Mouse (Mus musculus) hindbrain, postnatal 0 days (tissue): ENCODE measurements around the gene Foxo3. TPM values are rescaled to one million over a fixed set of nuclear protein-coding genes. Genes with fewer than 3 reads are reported as not detected.

Experiments used
- ATAC-seq: fragments of 200-750 bp; cut with Nextera tagmentation; 2 replicates; pipeline ENCODE4 v1.8.0; 2017; ENCODE audit warnings: mild to moderate bottlenecking, moderate TSS enrichment, moderate library complexity
- DNase-seq: peaks from one replicate; pipeline ENCODE4 v3.0.0-alpha.2; 2015; ENCODE audit warnings: low spot score
- H3K27ac ChIP-seq: fragments of 300-500 bp; sonication (generic); 2 replicates; pipeline ENCODE4 v1.5.1; 2014; ENCODE audit warnings: mild to moderate bottlenecking
- H3K27me3 ChIP-seq: fragments of 300-500 bp; sonication (generic); 2 replicates; pipeline ENCODE4 v1.6.1; 2014; ENCODE audit warnings: low read length, mixed read lengths; ENCODE audit not compliant: insufficient read depth
- H3K36me3 ChIP-seq: fragments of 300-500 bp; sonication (generic); 2 replicates; pipeline ENCODE4 v1.6.1; 2014; ENCODE audit warnings: low read length, mixed read lengths; ENCODE audit not compliant: insufficient read depth
- H3K4me1 ChIP-seq: fragments of 300-500 bp; sonication (generic); 2 replicates; pipeline ENCODE4 v1.6.1; 2014; ENCODE audit warnings: antibody characterized with exemption, low read length, mixed read lengths; ENCODE audit not compliant: insufficient read depth
- H3K4me2 ChIP-seq: fragments of 300-500 bp; sonication (generic); 2 replicates; pipeline ENCODE4 v1.6.1; 2014; ENCODE audit warnings: low read depth, mild to moderate bottlenecking, low read length, moderate library complexity, mixed read lengths
- H3K4me3 ChIP-seq: fragments of 300-500 bp; sonication (generic); 2 replicates; pipeline ENCODE4 v1.5.1; 2014; ENCODE audit warnings: low read length
- H3K9ac ChIP-seq: fragments of 300-500 bp; sonication (generic); replicated peaks from 2 replicates; pipeline ENCODE4 v1.6.1; 2014; ENCODE audit warnings: mild to moderate bottlenecking, low read length, moderate library complexity, mixed read lengths
- H3K9me3 ChIP-seq: fragments of 300-500 bp; sonication (generic); 2 replicates; pipeline ENCODE4 v1.6.1; 2016; ENCODE audit warnings: low read length, mixed read lengths
- CTCF ChIP-seq: IDR thresholded peaks from 2 replicates; pipeline ENCODE4 v1.5.1; 2016; ENCODE audit warnings: antibody characterized with exemption, control low read depth, low read depth
- WGBS: fragments of 180-500 bp; shearing (Covaris S2); extraction: QIAGEN DNeasy Blood & Tissue Kit; methylation state at CpG from one replicate; pipeline ENCODE4 v1.1.7; 2014; 5-methylcytosine and 5-hydroxymethylcytosine counted together
- polyA plus RNA-seq: library from polyadenylated mRNA; unstranded; fragments of >200 nt; fragmentation: Nextera tagmentation; extraction: Ambion mirVana; gene quantifications from 2 replicates; pipeline ENCODE4 v1.2.1, GENCODE M21; 2015
- total RNA-seq: library from RNA; depleted of rRNA; stranded (reverse); fragments of >200 nt; gene quantifications from 2 replicates; pipeline ENCODE4 v1.2.3, GENCODE M21; 2014

Foxo3 gene
- total and polyA plus RNA-seq, 2 experiments from 2014 or later: 8.6 to 54.7 TPM

- Histone ChIP-seq H3K4me2 (no peak overlapping the region), H3K36me3 (peaks cover 8% of the 10 kb centered on the region), H3K9me3 (no peaks in the 10 kb centered on the region), H3K27me3 (no peaks in the 10 kb centered on the region), H3K4me1 (no peaks in the 10 kb centered on the region), H3K4me3 (no peak overlapping the region), H3K27ac (no peak overlapping the region), H3K9ac (no peak overlapping the region)
- DNase-seq (no peak), ATAC-seq (no peak)
- 89% methylated on average over 8 of the region's 8 CpGs for WGBS
- no peak for TF ChIP-seq CTCF
These were observed 12.9 kb downstream of the Foxo3 start for GRCm38 (mm10) chr10:42263701-42264100.

- WGBS: 79% methylated on average over 3 of the region's 3 CpGs
- Histone ChIP-seq H3K4me2 (no peak overlapping the region), H3K9me3 (no peaks in the 10 kb centered on the region), H3K4me3 (no peak overlapping the region), H3K27me3 (no peaks in the 10 kb centered on the region), H3K27ac (no peak overlapping the region), H3K4me1 (no peaks in the 10 kb centered on the region), H3K36me3 (peaks cover 8% of the 10 kb centered on the region), H3K9ac (no peak overlapping the region)
- no peak for DNase-seq
- TF ChIP-seq CTCF: no peak
- no peak for ATAC-seq
These were observed 14.5 kb downstream of the Foxo3 start for GRCm38 (mm10) chr10:42262061-42262460.

- no peak overlapping the region for H3K27ac ChIP-seq
- no peak overlapping the region for H3K9ac ChIP-seq
- DNase-seq: no peak
- no peaks in the 10 kb centered on the region for H3K4me1 ChIP-seq
- WGBS: 93% methylated on average over 8 of the region's 8 CpGs
- ATAC-seq: no peak
- no peak overlapping the region for H3K4me3 ChIP-seq
- no peaks in the 10 kb centered on the region for H3K27me3 ChIP-seq
- TF ChIP-seq CTCF: no peak
- H3K4me2 ChIP-seq: no peak overlapping the region
- no peaks in the 10 kb centered on the region for H3K9me3 ChIP-seq
- peaks cover 7% of the 10 kb centered on the region for H3K36me3 ChIP-seq
These were observed 15.5 kb downstream of the Foxo3 start for GRCm38 (mm10) chr10:42261103-42261502.

GRCm38 (mm10) chr10:42260523-42260922 lies 16.0 kb downstream of the Foxo3 start:
- DNase-seq: no peak
- Histone ChIP-seq H3K27me3 (no peaks in the 10 kb centered on the region), H3K4me2 (no peak overlapping the region), H3K9ac (no peak overlapping the region), H3K9me3 (no peaks in the 10 kb centered on the region), H3K27ac (no peak overlapping the region), H3K4me1 (no peaks in the 10 kb centered on the region), H3K36me3 (peaks cover under 1% of the 10 kb centered on the region; the same call in 1 of the 2 replicates), H3K4me3 (no peak overlapping the region)
- no peak for TF ChIP-seq CTCF
- ATAC-seq: no peak
- 81% methylated on average over 8 of the region's 8 CpGs for WGBS

GRCm38 (mm10) chr10:42259602-42260001 lies 17.0 kb downstream of the Foxo3 start:
- Histone ChIP-seq H3K4me1 (no peaks in the 10 kb centered on the region), H3K4me3 (no peak overlapping the region), H3K36me3 (no peaks in the 10 kb centered on the region), H3K27ac (no peak overlapping the region), H3K27me3 (no peaks in the 10 kb centered on the region), H3K9ac (no peak overlapping the region), H3K9me3 (no peaks in the 10 kb centered on the region), H3K4me2 (no peak overlapping the region)
- 73% methylated on average over 4 of the region's 4 CpGs for WGBS
- TF ChIP-seq CTCF: no peak
- no peak for ATAC-seq
- DNase-seq: no peak

GRCm38 (mm10) chr10:42257985-42258384 lies 18.6 kb downstream of the Foxo3 start:
- WGBS: 99% methylated on average over 7 of the region's 7 CpGs

GRCm38 (mm10) chr10:42254788-42255187 lies 21.8 kb downstream of the Foxo3 start:
- no peak overlapping the region for H3K4me3 ChIP-seq
- DNase-seq (no peak), ATAC-seq (no peak)
- H3K27ac ChIP-seq: no peak overlapping the region
- no peak overlapping the region for H3K4me2 ChIP-seq
- 90% methylated on average over 5 of the region's 5 CpGs for WGBS
- H3K4me1 ChIP-seq: peaks cover 12% of the 10 kb centered on the region; the same call in 1 of the 2 replicates
- no peak for TF ChIP-seq CTCF
- no peak overlapping the region for H3K9ac ChIP-seq
- H3K36me3 ChIP-seq: no peaks in the 10 kb centered on the region
- H3K9me3 ChIP-seq: no peaks in the 10 kb centered on the region
- H3K27me3 ChIP-seq: no peaks in the 10 kb centered on the region

More at GRCm38 (mm10) chr10:42257985-42258384, 18.6 kb downstream of the Foxo3 start:
- no peaks in the 10 kb centered on the region for H3K27me3 ChIP-seq
- H3K4me1 ChIP-seq: no peaks in the 10 kb centered on the region
- ATAC-seq: no peak
- no peak for TF ChIP-seq CTCF
- H3K4me3 ChIP-seq: no peak overlapping the region
- H3K36me3 ChIP-seq: no peaks in the 10 kb centered on the region
- no peak overlapping the region for H3K9ac ChIP-seq
- DNase-seq: no peak
- H3K4me2 ChIP-seq: no peak overlapping the region
- H3K9me3 ChIP-seq: no peaks in the 10 kb centered on the region
- H3K27ac ChIP-seq: no peak overlapping the region
